Mouse (Mus musculus) embryonic fibroblast, embryonic 13.5 days (primary cell): Measurements from ENCODE around the gene Lrrc58. TPM values are rescaled to one million over a fixed set of nuclear protein-coding genes. Genes with fewer than 3 reads are reported as not detected.

Experiments
- H3K27ac ChIP-seq: 2 replicates; pipeline ENCODE4 v1.5.1; 2012; ENCODE audit warnings: low read length, control low read depth, inconsistent platforms; ENCODE audit not compliant: insufficient read depth
- H3K4me1 ChIP-seq: 2 replicates; pipeline ENCODE4 v1.6.1; 2011; ENCODE audit warnings: low read length; ENCODE audit not compliant: control insufficient read depth, insufficient read depth
- H3K4me3 ChIP-seq: 2 replicates; pipeline ENCODE4 v1.5.1; 2011; ENCODE audit warnings: mild to moderate bottlenecking, control low read depth, low read length; ENCODE audit not compliant: insufficient read depth
- CTCF ChIP-seq: IDR thresholded peaks from 2 replicates; pipeline ENCODE4 v1.5.1; 2011; ENCODE audit warnings: mild to moderate bottlenecking, control low read depth, low read length, moderate library complexity, borderline replicate concordance; ENCODE audit not compliant: insufficient read depth
- POLR2A ChIP-seq: IDR thresholded peaks from 2 replicates; pipeline ENCODE4 v1.6.1; 2011; ENCODE audit warnings: low read depth, mild to moderate bottlenecking, control low read depth, low read length, moderate library complexity
- polyA plus RNA-seq: library from polyadenylated mRNA; stranded (reverse); fragments of >200 nt; gene quantifications from 2 replicates; pipeline ENCODE4 v1.2.4, GENCODE M21; 2011; ENCODE audit warnings: low read depth; ENCODE audit not compliant: missing spikeins, insufficient read length

The Lrrc58 gene
- polyA plus RNA-seq, 1 experiment: 112 TPM

DNA sequence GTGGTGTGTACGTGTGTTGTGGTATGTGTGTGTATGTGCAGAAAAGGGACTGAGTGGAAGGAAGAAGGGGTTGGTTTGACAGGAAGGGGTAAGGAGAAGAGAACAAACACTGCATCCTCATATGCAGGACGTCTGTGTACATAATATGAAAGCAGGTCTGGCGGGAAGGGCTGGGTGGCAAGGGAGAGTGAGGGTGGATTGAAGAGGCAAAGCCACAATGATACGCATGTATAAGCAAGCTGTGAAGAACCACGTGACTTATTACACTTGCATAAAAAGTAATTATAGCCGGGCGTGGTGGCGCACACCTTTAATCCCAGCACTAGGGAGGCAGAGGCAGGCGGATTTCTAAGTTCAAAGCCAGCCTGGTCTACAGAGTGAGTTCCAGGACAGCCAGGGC, 2.3 kb upstream of the Lrrc58 start:
- Histone ChIP-seq H3K4me1 (no peaks in the 10 kb centered on the region), H3K4me3 (no peak overlapping the region), H3K27ac (no peak overlapping the region)
- TF ChIP-seq POLR2A: no peak
- TF ChIP-seq CTCF: no peak

DNA sequence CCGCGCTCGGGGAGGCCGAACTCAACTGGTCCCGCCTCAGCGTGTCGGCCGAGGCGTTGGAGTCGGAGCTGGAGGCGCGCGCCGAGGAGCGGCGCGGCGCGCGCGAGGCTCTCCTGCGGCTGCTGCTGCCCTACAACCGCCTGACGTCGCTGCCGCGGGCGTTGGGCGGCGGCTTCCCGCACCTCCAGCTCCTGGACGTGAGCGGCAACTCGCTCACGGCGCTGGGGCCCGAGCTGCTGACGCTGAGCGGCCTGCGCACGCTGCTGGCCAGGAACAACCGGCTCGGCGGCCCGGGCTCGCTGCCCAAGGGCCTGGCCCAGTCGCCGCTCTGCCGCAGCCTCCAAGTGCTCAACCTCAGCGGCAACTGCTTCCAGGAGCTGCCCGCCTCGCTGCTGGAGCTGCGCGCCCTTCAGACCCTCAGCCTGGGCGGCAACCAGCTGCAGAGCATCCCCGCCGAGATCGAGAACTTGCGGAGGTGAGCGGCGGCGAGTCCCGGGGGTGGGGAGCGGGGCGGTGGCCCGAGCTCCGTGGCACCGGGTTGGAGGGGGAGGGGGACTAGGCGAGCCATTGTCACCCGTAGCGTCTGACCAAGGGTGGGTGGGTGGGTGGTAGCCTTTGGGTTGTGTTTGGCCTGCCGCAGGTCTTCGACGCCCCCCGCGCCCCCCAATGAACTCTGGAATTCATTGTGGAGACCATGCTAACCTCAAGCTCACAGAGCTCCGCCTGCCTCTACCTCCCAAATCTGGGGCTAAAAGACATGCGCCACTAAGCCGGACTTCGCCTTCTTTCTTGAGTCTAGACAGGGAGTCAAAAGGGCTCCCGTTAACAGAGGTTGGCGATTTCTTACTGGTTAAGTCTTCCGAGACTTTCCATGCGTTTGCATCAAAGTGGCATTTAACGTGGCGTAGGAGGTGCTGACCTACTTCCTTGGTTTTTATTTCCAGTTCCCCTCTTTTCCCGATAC, 599 bp downstream of the Lrrc58 start:
- peaks cover 5% of the 10 kb centered on the region; the same call in 1 of the 2 replicates for H3K4me1 ChIP-seq
- H3K27ac ChIP-seq: peak overlapping the region; percentile 97
- H3K4me3 ChIP-seq: peak overlapping the region; percentile 88
- TF ChIP-seq POLR2A (0 out of 2 replicates have a peak, but pooled peaks have one; percentile 59), CTCF (no peak)

DNA sequence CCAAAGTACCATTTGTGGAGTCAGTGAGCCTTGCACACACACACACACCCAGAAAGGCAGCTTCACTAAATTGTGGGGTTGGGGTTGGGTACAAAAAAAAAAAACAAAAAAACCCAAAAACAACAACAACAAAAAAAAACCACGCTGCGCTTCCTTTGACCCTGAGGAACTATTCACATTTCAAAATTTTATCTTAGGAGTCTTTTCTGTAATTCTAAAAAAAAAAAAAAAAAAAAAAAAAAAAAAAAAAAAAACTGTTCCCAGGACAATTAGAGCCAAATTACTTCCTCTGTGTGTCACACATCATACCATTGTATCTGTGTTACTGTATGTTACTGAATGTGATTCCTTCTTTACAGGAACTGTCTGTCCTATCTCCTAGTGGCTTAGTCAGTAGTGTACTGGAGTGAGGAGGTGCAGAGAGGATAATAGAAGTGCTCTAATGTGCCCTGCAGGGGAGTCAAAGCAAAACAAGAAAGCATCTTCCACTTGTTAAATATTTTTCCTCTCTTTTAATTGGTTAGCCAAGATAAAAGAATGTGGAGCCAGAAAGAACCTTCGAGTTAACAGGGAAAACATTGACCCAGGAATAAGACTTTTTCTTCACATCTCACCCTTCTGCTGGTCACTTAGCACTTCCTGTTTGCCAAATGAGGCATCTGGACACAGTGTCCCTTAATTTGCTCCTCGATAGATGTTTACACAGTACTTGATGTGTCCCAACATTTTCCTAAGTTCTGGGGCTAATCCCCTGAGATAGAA, 1.5 kb downstream of the Lrrc58 start:
- no peak for TF ChIP-seq CTCF
- no peak; the same call in 1 of the 2 replicates for TF ChIP-seq POLR2A
- peaks cover 5% of the 10 kb centered on the region; the same call in 1 of the 2 replicates for H3K4me1 ChIP-seq
- H3K4me3 ChIP-seq: peak overlapping the region; percentile 88
- H3K27ac ChIP-seq: peak overlapping the region; percentile 60

DNA sequence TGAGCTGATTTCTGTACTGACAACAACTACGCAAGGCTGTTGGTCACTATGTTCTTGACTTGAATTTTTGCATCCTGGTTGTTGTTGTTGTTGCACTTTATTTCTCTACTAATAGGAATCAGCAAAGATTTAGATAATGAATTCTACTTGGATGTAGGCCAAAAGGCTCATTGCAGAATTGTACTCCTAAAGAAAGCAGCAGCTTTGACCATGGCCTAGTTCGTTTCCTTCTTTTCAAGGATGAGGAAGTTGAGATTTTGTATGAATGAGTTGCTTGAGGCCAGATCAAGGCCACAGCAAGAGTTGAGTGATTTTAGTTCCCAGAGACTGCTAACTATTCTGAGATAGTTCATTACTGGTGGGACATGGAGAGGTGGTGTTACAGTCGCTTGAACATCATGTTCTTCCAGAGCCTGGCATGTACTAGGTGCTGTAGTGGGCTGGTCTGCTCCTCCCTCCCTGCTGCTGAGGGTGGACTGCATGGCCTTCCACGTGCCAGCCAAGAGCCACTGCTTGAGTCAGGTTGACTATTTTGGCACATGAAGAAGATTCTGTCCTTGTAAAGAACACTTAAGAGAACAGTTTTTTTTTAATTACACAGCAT, 3.0 kb downstream of the Lrrc58 start:
- no peak for TF ChIP-seq POLR2A
- TF ChIP-seq CTCF: no peak
- H3K27ac ChIP-seq: no peak overlapping the region
- peaks cover 5% of the 10 kb centered on the region; the same call in 1 of the 2 replicates for H3K4me1 ChIP-seq
- no peak overlapping the region; the same call in 1 of the 2 replicates for H3K4me3 ChIP-seq

DNA sequence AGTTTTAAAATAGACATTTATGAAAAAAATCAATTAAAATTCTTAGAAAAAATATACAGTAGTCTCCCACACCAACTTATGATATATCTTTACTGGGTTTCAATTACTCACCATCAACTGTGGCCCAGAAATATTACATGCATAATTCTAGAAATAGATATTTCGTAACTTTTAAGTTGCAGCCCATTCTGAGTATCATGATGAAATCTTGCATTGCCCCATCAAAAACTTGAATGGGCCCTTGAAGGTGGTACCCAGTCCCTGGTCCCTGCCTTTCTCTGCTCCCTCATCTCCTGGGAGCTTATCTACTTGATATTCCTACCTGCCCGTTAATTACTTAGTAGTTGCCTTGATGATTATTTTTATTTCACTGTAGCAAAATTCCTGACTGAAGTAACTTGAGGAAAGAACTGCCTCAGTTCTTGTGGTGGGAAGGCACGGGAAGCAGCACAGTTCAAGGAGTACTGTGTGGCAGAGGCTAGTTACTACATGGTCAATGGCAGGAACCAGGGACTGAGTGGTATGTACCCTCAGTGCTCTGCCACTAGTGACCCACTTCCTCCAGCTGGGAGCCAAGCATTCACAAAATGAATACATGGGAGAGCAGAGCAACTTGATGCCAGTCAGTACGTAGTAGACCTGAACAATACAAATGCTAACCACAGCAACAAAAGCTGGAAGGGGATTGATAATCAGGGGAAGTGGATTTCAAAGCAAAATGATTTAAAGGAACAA, 6.5 kb downstream of the Lrrc58 start:
- peaks cover 13% of the 10 kb centered on the region for H3K4me1 ChIP-seq
- H3K27ac ChIP-seq: no peak overlapping the region
- TF ChIP-seq POLR2A (no peak), CTCF (no peak)
- H3K4me3 ChIP-seq: no peak overlapping the region

DNA sequence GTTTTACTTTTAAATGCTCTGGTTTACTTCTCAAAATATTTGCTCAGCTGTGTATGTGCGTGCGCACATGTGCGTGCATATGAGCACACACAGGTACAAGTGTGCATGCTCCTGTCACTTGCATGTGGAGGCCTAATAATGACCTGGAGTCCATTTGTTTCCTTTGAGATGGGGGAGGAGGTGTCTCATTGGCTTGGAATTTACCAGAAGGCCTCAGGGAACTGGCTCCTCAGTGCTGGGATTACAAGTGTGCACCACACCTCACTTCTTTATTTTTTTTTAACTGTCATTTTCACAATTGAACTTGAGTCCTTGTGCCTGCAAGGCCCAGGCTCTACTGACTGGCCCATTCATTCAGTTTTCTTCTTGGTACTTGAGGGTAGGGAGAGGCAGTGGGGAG, 9.2 kb downstream of the Lrrc58 start:
- Histone ChIP-seq H3K4me3 (no peak overlapping the region), H3K4me1 (peaks cover 8% of the 10 kb centered on the region), H3K27ac (no peak overlapping the region)
- no peak for TF ChIP-seq CTCF
- TF ChIP-seq POLR2A: no peak

DNA sequence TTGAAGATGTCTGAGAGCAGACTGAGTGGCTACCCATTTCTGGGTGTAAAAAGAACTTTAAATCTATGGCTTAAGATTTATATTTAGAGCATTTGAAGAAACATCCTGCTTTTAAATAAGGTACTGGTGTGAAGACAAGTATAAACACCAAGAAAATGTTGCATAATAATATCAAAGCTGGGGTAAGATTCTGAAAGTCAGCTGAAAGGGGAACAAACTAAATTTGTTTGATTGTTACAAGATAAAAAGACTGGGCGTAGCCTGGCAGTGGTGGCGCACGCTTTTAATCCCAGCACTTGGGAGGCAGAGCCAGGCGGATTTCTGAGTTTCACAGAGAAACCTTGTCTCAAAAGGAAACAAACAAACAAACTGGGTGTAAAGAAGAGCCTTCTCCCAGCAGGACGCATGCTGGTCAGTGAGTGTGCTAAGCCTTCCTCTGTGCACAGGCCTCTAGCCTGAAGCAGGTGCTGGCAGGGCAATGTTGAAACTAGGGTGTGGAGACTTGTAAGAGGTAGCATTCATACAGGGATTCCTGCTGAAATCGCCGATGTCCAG, 10.8 kb downstream of the Lrrc58 start:
- Histone ChIP-seq H3K27ac (no peak overlapping the region), H3K4me3 (no peak overlapping the region), H3K4me1 (peaks cover 8% of the 10 kb centered on the region)
- no peak for TF ChIP-seq CTCF

- H3K4me3 ChIP-seq: no peak overlapping the region
- no peak for TF ChIP-seq POLR2A
- no peak for TF ChIP-seq CTCF
- H3K4me1 ChIP-seq: peaks cover 8% of the 10 kb centered on the region
- no peak overlapping the region for H3K27ac ChIP-seq
Observed at GRCm38 (mm10) chr16:37879750-37880419, 11.7 kb downstream of the Lrrc58 start.

DNA sequence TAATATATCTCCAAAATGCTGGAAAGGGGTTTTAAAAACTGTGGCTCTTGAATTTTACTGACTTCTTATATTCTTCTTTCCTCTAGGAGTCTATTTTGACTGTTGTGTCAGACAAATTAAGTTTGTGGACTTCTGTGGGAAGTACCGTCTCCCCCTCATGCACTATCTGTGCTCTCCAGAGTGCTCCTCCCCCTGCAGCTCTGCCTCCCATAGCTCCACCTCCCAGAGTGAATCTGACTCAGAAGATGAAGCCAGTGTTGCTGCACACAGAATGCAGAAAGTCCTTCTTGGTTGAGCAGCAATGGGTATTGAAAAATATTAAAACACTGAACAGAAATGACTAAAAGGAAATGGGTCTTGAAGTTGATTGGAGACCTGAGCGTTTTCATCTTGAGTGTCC, 13.0 kb downstream of the Lrrc58 start:
- Histone ChIP-seq H3K27ac (no peak overlapping the region), H3K4me3 (no peak overlapping the region), H3K4me1 (peaks cover 8% of the 10 kb centered on the region)
- TF ChIP-seq POLR2A: no peak
- no peak for TF ChIP-seq CTCF
